Mouse (Mus musculus): ENCODE results near the gene Nol9.

The Nol9 gene

DNA sequence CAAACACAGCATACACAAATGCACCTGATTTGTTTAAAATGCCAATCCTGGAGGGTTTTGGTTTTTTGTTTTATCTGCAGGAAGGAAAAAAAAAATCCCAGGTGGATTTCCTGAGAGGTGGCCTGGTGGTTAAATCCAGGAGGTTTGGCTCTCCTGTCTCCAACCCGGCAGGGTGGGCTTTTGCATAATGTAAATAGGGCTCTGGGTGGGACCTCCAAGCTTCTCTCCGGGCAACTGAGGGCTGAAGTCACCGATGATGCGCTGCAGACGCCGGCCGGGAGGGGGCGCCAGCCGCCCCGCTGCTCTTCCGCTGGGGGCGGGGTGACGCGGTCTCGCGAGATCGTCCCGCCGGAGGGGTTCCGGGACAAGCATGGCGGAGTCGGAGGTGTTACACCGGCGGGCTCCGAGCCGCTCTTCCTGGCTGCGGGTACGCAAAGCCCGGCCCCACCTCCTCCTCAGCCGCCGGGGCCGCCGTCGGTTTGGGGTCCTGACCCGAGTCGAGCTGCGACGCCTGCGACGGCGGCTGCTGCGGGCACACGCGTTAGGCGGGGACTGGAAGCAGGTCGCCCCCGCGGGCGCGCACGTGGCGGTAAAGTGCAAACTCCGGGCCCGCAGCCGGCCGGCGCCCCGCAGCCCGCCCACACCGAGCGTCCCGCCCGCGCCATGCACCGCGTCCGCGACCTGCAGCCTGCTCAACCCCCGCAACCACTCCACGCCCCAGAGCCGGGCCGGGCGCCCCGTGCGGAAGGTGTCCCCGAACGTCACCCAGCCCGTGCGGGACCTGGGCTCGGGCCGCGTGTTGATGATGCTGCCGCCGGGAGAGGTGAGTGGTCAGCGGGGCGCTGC lies at the start of gene Nol9:
Nol9 (plus strand) TSS at position 337 of the 846 bp plus-strand sequence.
- DNase-seq: peak; percentile 89 to 97

DNA sequence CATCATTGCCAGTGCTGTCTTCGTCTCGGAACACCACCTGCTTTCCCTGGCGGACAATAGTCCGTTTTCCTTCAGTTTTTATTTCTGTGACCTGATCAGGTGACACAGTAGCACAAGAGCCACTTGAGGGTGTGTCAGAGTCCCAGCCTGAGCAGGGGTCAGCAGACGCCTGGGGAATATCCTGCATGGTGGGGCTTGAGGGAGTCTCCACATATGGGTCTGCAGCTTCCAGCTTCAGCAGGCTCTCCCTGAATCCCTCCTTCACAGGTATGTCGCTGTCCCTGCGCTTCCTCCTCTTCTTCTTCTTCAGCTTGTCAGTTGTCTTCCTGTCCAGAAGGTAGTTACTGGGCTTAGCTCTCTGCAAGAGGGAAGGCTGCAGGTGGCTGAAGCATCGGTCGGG lies 47.0 kb upstream of the Nol9 start:
- DNase-seq: no peak

DNA sequence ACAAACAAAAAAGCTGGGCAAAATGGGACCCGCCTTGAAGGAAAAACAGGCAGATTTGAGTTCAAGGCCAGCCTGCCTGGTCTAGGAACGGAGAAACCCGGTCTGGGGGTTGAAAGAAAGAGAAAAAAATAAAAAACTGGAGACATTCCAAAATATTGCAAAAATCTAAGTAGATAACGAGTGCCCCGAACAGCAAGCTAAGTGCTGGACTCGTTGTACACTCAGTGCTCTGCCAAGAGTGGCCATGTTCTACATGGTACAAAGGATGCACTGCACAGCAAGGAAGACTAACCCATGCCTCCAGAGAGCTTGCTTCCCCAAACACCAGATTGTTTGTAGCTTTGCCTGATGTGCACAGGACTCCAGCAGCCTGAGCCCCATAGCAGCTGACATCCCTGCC lies 46.1 kb upstream of the Nol9 start:
- no peak for DNase-seq

DNA sequence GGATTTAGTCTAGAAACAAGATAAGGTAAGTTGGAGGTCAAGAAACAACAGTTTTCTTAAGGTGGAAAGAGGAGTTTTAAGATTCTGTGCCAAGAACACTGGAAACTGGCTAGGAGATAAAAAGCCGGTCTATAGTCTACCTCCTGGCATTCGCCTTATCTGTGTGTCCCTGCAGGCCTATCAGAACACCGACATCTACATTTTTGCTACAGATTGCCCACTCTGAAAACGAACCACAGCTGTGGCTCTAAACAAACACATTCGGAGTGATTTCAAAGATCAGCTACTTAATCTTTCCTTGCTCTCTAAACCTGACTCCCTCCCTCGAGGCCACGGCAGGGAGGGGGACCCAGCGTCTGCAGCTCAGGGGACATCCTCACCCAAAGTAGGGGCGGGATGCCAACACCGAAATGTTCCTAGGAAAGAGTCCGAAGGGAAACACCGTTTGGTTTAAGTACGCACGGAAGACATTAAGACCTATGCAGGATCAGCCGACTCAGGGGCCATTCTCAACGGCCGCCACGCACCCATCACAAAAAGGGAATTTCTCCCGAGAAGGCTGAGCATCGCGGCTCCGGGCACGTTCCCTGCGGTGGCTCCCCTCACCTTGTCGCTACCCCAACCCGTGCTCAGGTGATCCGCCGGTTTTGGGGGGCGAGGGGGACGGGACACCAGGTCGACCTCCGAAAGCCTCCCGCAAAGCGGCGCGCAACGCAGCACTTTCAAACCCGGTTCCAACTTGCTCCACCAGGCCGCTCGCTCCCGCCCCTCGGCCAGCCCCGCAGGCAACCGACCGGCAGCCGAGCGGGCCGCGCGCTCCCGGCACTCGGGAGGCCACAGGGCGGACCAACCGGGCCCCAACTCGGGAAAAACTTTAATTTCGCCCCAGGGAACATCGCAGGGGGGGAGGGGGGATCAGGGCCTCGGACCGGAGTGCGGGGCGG lies 44.6 kb upstream of the Nol9 start:
- peak in 1 of 2 experiments; percentile 40 for DNase-seq

DNA sequence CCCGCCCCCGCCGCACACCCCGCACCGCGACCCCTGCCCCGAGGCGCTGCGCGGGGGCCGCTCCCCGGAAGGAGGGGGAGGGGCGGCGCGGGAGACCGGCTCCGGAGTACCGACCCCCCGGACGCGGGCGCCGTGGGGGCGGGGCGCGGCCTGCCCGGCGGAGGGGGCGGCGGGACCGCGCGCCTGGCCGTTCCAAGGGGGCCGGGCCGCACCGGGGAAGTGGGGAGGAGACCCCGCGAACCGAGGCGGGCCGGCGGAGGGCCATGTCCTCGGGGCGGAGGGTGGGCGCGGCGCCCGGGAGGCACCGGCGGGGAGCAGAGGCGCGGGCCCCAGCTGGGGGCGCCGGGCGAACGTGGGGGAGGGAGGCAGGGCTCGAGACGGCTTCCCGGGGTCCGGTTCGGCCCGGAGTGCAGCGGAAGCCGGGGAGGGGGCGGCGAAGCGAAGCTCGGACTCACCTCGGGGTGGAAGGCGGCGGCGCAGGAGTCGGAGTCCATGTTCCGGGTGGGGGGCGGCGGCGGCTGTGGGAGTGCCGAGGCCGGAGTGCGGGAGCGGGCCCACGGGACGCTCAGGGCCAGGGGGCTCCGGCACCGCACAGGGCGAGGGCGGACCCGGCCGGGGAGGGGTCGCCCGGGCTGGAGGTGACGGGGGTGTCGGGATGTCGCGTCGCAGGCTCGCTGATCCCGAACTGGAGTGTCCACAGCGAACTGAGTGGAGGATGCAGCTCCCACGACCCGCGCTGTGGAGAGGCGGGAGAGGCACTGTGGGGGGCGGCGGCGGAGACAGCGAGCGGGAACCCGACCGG lies 43.5 kb upstream of the Nol9 start:
- DNase-seq: peak; percentile 35 to 57

DNA sequence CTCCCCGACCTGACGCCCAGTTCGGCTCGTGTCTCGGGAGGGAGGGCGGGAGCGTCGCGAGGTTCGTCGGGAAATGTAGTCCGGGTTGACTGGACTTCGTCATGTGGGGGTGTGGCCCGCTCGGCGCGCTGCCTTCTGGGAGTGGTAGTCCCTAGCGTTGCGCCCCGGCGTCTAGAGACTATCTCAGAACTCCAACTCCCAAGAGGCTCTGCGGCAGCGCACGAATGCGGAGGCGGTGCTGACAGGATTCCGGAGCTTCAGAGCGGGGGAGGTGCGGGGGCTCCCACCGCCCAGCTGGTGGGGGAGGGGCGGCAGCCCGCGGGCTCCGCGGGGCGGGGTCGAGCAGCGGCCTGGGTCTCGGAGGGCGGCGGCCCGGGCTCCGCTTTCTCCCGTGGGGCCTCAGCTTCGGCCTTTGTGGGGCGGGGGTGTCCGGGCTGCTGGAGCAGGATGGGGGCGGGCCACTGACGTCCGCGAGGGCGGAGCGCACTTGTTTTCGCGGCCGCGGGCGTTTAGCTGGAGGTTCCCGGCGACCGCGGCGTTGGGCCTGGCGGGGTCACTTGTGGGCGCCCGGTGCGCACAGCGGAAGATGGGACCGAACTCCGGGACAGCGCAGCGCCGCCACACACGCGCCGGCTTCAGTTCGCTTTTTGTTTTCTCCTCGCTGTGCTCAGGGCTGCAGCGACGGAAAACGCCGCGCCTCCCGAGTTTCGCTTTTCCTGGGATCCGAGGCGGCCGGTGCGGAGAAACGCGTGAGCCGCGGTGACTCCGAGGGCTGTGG lies 42.8 kb upstream of the Nol9 start, which contains the start of gene Phf13:
Phf13 (minus strand) TSS at position 86 of the 778 bp plus-strand sequence.
- DNase-seq: peak; percentile 98

DNA sequence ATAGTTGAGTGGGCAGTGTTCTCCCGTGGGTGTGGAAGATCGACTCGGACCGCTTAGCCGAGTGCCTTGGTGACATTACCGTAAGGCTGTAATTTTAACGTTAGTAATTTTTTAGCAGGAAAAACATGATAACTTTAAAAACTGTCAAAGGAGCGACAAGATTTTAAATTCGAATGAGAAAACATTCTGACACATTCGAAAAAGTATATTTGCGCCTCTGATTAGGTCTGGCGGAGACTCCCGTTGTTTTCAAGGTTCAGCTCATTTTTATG lies 42.2 kb upstream of the Nol9 start:
- DNase-seq: no peak

DNA sequence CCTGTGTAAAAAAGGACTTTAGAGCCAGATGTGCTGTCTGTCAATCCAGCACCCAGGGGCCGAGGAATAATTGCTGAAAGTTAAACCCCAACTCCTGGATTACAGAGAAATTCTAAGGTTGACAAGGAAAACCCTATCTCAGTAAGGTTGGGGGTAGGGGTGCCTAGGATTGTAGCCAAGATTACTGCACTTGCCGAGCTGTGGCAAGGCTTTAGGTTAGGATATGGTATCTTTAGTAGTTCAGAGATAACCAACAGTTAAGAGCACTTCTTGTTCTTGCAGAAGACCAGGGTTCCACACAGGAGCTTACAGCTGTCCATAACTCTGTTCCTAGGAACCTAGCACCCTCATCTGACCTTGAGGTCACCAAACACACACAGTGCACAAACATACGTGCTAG lies 41.4 kb upstream of the Nol9 start:
- DNase-seq: no peak

DNA sequence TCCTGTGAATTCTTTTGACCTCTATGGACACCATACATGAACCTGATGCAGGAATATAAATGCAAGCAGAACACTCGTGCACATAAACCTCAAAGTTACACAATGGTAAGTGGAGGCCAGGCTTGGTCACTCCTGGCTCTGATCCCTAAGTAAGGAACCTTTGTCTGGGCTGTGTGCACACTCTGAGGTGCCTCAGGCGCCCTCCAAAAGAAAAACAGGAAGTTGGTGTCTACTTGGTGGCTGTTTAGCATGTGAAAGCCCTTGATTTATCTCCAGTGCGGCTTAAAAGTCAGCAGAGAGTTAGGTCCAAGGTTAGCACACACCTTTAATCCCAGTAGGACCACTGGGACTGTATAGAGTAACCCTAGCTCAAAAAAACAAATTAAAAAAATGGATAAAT lies 39.6 kb upstream of the Nol9 start:
- DNase-seq: no peak

DNA sequence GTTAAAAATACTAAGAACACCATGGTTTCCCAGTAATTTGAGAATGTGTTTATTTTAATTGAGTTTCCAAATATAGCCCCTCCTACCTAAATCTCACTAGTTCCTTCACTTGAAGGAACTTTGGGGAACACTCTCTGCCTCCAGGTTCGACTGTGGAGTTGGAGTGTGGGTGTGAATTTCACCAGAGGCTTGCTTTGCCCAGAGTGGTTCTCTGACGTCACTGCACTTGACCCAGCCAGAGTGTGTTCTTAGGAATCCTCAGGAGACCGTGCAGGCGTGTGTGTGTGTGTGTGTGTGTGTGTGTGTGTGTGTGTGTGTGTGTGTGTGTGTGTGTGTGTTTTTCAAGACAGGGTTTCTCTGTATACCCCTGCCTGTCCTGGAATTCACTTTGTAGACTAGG lies 38.2 kb upstream of the Nol9 start:
- no peak for DNase-seq

DNA sequence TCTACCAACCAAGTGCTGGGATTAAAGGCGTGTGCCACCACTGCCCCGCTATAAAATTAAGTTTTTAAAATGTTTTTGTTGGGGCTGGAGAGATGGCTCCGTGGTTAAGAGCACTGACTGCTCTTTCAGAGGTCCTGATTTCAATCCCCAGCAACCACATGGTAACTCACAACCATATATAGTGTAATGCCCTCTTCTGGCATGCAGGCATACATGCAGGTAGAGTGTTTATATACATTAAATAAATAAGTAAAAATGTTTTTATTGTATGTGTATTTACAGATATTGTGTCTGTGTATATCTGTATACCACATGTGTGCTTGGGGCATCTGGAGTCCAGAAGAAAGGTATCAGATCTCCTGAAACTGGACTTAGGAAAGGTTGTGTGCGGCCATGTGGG lies 37.8 kb upstream of the Nol9 start:
- no peak for DNase-seq

DNA sequence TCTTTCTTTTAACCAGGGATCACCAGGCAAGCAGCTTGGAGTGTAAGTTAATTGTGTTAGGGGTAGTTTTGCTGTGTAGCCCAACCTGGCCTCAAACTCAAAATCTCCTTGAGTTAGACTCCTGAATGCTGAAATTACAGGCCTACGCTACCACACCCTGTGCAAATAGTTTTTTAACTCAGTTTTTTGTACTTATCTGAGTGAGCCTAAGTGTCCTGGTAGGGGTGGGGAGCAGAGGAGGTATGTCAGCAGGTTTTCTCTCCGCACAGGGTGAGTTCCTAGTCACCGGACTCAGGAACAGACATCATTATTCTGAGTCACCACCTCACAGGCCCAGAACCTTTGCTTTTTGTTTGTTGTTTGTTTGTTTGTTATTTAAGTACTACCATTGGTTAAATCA lies 37.1 kb upstream of the Nol9 start:
- no peak for DNase-seq

DNA sequence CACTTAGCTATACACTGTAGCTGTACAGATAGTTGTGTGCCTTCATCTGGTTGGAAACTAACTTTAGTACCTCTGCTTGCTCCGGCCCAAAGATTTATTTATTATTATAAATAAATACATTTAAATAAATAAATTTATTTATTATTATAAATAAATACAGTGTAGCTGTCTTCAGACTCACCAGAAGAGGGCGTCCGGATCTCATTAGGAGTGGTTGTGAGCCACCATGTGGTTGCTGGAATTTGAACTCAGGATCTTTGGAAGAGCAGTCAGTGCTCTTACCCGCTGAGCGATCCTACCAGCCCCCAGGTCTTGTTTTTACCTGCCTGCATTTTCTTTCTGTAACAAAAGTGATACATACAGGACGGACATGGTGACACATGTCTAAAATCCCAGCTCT lies 33.0 kb upstream of the Nol9 start:
- DNase-seq: no peak

DNA sequence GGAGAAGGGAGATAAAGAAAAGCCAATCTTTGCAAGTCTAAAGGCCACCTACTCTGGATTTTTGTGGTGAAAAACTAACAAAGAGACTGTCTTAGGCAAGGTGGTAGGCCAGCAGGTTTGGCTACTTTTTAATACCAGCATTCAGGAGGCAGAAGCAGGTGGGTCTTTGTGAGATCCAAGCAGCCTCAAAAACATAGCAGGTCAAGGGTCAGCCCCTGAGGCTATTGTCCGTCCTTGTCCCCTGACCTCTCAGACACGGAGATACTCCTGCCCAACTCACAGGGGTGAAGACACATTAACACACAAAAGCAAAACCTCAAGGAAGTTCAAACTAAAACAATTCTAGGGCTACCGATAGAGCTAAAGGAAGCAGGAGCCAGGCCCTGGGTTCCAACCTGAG lies 32.3 kb upstream of the Nol9 start:
- DNase-seq: no peak

DNA sequence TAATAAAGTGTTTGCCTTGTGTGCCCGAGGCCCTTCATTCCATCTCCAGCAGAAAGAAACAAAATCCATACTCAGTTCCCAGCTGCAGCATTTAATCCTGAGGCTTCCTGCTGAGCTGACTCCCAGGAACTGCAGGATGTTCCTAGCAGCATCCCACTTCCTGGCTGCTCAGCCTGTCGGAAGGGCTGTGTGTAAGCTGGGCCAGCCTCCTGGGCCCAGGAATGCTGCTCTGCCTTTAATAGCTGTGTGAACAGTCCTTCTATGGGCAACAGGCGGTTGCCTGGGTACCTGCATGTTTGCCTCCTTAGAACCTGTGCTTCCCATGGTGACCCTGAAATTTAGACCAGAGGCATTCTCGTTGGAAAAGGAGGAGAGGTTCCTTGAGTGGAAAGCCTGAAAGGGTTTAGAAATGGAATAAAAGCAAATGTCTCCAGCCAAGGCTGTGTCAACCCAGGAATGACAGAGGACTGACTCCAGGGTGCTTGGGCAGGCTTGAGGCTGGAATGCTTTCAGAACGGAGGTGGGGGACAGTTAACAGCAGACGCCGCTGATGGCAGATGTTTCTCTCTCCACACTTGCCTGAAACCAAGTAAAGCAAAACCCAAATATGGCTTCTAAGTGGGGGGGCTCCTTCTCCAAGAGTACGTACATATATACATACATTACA lies 31.5 kb upstream of the Nol9 start:
- no peak for DNase-seq

DNA sequence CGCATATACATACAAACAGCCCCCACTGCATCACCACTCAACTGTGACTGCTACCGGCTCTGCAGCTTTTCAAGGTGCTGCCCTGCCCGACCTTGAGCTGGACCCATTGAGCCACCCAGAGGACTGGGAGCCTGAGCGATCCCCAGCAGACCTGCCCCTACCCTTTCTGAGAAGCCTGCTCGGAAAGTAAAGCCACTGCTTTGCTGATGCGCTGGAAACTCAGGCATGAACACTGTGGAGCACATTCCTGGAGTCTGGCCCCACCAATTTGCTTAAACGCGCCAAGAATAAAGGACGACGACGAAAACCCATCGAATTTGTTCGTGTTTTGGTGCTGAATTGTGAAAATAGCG lies 31.0 kb upstream of the Nol9 start:
- DNase-seq: no peak

DNA sequence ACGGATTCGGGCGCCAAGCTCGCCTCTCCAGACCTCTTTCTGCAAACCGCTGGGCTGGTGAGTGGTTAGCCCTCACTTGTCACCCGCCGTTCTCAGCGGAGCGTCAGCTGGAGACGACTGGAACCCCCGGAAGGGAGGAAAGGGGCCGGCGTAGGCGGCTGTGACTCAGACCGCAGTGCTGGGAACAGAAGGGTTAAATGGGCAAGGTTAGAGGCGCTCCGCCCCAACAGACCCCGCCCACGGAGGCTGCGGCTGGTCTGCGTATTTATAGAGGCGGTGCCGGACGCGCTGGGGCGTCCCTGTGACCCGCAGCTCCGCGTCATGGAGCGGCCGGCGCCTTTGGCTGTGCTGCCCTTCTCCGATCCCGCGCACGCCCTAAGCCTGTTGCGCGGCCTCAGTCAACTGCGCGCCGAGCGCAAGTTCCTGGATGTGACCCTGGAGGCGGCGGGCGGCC lies 30.5 kb upstream of the Nol9 start, which contains the start of gene Klhl21:
Klhl21 (plus strand) TSS at position 182 of the 454 bp plus-strand sequence.
- peak; percentile 87 to 93 for DNase-seq

DNA sequence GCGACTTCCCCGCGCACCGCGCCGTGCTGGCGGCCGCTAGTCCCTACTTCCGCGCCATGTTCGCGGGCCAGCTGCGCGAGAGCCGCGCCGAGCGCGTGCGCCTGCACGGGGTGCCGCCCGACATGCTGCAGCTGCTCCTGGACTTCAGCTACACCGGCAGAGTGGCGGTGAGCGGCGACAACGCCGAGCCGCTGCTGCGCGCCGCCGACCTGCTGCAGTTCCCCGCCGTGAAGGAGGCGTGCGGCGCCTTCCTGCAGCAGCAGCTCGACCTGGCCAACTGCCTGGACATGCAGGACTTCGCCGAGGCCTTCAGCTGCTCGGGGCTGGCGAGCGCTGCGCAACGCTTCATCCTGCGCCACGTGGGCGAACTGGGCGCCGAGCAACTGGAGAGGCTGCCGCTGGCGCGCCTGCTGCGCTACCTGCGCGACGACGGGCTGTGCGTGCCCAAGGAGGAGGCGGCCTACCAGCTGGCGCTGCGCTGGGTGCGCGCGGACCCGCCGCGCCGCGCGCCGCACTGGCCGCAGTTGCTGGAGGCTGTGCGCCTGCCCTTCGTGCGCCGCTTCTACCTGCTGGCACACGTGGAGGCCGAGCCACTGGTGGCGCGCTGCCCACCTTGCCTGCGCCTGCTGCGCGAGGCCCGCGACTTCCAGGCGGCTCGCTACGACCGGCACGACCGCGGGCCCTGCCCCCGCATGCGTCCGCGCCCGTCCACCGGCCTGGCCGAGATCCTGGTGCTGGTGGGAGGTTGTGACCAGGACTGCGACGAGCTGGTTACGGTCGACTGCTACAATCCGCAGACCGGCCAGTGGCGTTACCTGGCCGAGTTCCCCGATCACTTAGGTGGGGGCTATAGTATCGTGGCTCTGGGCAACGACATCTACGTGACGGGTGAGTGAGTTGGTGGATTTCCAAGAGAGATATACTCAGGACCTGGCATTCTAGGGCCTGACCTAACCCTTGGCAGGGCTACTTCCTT lies 29.8 kb upstream of the Nol9 start:
- peak in 1 of 2 experiments; percentile 32 for DNase-seq

DNA sequence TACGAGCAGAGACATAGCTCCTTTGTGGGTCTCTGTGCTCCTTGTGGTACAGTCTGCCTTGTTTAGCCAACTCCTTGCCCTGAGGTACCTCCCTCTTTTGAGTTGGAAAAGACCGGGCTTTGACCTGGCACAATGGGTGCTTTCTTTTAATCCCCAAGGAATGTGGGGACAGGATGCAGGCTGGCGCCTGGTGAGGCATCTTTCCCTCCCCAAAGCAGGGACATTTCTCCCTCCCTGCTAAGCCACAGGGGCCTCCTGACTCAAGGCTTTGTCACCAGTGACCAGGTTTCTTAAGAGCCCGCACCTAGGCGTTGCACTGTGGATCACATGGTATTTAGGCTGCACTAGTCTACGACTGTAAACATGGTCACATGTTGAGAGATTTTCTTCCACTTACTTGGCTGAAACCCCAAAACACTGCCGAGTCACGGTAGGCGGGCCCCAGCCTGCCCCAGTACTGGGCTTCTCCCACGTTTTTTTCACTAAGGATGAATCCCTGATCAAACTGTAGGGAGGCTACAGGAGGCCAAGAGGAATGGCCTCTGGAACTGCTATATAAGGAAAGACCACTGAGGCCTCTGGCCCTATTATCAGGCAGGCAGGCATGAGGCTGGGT lies 28.9 kb upstream of the Nol9 start:
- no peak for DNase-seq

DNA sequence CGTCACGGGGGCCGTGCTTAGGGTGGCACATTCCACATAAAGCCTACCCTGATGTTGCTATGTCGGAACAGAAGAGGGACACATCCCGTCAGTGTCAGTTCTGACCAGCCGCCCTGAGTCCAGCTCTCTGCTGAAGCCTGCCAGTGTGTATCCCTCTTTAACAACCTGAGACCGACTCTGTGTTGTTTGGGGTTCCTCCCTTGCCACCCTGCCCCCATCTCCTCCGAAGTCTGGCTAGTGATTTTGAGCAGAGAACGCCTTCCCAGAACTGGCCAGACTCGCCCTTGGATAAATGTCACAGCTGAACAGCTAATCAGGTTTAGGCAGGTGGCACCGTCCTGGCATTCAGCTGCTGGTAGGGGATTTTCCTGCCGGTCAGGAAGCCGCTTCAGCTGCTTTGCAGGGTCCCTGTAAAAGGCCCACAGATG lies 28.4 kb upstream of the Nol9 start:
- no peak for DNase-seq

All from spleen, adult 18-20 months (tissue).